32 mouse cellular contexts compared by ENCODE assay signal in the genomic region with DNA sequence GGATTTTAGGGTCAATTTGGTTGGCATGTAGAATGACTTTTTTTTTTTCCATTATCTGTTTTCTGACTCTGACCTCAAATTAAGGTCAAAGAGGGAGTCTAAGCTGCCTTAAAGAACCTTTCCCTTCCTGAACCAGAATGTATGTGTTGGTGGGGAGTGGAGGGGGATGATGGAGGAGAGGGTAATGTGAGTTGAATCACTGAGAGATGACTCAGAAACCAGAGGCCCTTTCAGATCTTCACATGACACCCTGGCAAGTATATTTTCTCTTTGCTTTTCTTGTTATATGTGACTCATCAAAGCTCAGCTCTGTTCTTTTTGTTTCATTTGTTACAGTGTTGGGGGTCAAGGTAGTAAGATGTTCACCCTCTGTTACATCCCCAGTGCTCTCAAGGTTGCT. TPM values are rescaled to one million over a fixed set of nuclear protein-coding genes. Genes with fewer than 3 reads are reported as not detected.
A peak's percentile ranks its signal among the peaks of the same experiment; 100 is the strongest.
DNase-seq lines count a peak whose midpoint lies in the region; ATAC-seq and TF ChIP-seq lines count a peak whose summit lies in the region.
"Had no signal": no experiment of that assay in that cellular context is flagged by ENCODE, and none has a peak within 500 bp of the region (broad histone marks: within the 10 kb centered on the region; RNA-seq: fewer than 3 reads in every experiment).

No protein-coding gene starts in this region.

- no peaks in the 10 kb centered on the region for H3K36me3 ChIP-seq in macrophage (ENCODE audit: inconsistent target)
- H3K36me3 ChIP-seq: forebrain, embryonic 15.5 days; hindbrain, embryonic 10.5 days; hindbrain, embryonic 15.5 days; kidney, embryonic 15.5 days; limb, embryonic 13.5 days; liver, embryonic 13.5 days had no signal

- CTCF ChIA-PET in Patski (lab: Charles Lee) = interaction anchor here (1.2 to 2.7 kb wide), 6 partner anchors 9 to 150 kb away, joined by 4 to 7 read pairs (median 4); no protein-coding TSS in a partner anchor

- H3K79me2 ChIP-seq in macrophage (ENCODE audit: inconsistent target) = no peaks in the 10 kb centered on the region

- peak; percentile 70 for ATAC-seq in Patski
- ATAC-seq: activated CD4-positive, CD25-positive, alpha-beta regulatory T cell, adult 4 months; forebrain, embryonic 15.5 days; inflammation-experienced regulatory T-cells, adult 6 months; lung, postnatal 0 days had no signal

- no peak for TF ChIP-seq CTCF in Patski (IDR thresholded peaks at IDR 0.05)

- peak; percentile 6 for DNase-seq in adrenal gland, postnatal 14 days
- no peak for DNase-seq in adrenal gland, postnatal 10 days
- DNase-seq in 416B (ENCODE audit: low read depth) (peak; percentile 13), Patski (ENCODE audit: low read depth, low spot score) (peak; percentile 73)
- no peak for DNase-seq in cerebellum, postnatal 4 days (ENCODE audit: low spot score in 2 of 2)
- no peak for DNase-seq in natural killer cell, adult 2 months (ENCODE audit: low spot score in 2 of 2)
- DNase-seq: cerebellum, adult 18-20 months; cerebellum, postnatal 10 days; heart, adult 2 months; heart, postnatal 10 days; kidney, adult 18-20 months; kidney, postnatal 25 days; liver, embryonic 13.5 days; lung, adult 18-20 months; lung, postnatal 4 days; midbrain, embryonic 14.5 days; spleen, adult 18-20 months; thymus, postnatal 14 days had no signal

- in situ Hi-C loops in Patski (cut with MboI; ENCODE audit: low pct_unique_long_range_greater_than_20kb) = no loop called here

- peak overlapping the region; percentile 53 for H3K27ac ChIP-seq in macrophage
- H3K27ac ChIP-seq: forebrain, embryonic 15.5 days; heart, adult 2 months; heart, embryonic 13.5 days; hindbrain, embryonic 10.5 days; hindbrain, embryonic 15.5 days; kidney, embryonic 15.5 days; left cerebral cortex, adult 2 months; limb, embryonic 13.5 days; liver, embryonic 13.5 days had no signal

- H3K4me3 ChIP-seq in macrophage (ENCODE audit: inconsistent target) = no peak overlapping the region
- H3K4me3 ChIP-seq: forebrain, embryonic 15.5 days; heart, adult 2 months; heart, embryonic 13.5 days; hindbrain, embryonic 10.5 days; hindbrain, embryonic 15.5 days; kidney, embryonic 15.5 days; left cerebral cortex, adult 2 months; limb, embryonic 13.5 days; liver, embryonic 13.5 days had no signal

- no peaks in the 10 kb centered on the region for H3K27me3 ChIP-seq in Patski
- H3K27me3 ChIP-seq: forebrain, embryonic 15.5 days; heart, embryonic 13.5 days; hindbrain, embryonic 15.5 days; kidney, embryonic 15.5 days; limb, embryonic 13.5 days; liver, embryonic 13.5 days had no signal

- POLR2A ChIA-PET in Patski (lab: Charles Lee) = no interaction called here

RNA-seq across cellular contexts. Expression of a gene that starts 46.6 kb away (rescaled TPM):
- total RNA-seq in adrenal gland, postnatal 14 days (2021) = 0.30 and 0.33 TPM in 2 replicates
- under 1 TPM; 0.24 to 0.51 TPM for total RNA-seq in adrenal gland, postnatal 10 days (2021)
- polyA plus RNA-seq in Patski (2021) (7.2 TPM), macrophage (2018) (not detected in 3 replicates)
- not detected for total RNA-seq in macrophage (2018; cell fraction: chromatin; rRNA removed)
- not detected for total RNA-seq in macrophage (2018; cell fraction: cytosol; rRNA removed)
- not detected for total RNA-seq in macrophage (2018; cell fraction: nucleus; rRNA removed)
- total RNA-seq: MEL; monocyte, adult 5-6 weeks; neutrophil, adult 5-6 weeks had no signal
- polyA plus RNA-seq: activated CD4-positive, CD25-positive, alpha-beta regulatory T cell, adult 4 months; inflammation-experienced regulatory T-cells, adult 6 months had no signal

Comparison
In these comparisons a context has a peak if more than half of its experiments do, and no peak if none do; other contexts are left out.
1. DNase-seq: peak in adrenal gland, postnatal 14 days (single experiment), 416B (single experiment) and Patski (single experiment); none in adrenal gland, postnatal 10 days (single experiment), cerebellum, postnatal 4 days (0 of 2) and natural killer cell, adult 2 months (0 of 2).